Mouse (Mus musculus): Measurements from ENCODE around the gene Eif2b3.

The Eif2b3 gene

GRCm38 (mm10) chr4:117019206-117020134, at the start of gene Eif2b3:
TSS of gene Eif2b3 (plus strand) at chr4:117019402.
- DNase-seq = peak; percentile 93

DNA sequence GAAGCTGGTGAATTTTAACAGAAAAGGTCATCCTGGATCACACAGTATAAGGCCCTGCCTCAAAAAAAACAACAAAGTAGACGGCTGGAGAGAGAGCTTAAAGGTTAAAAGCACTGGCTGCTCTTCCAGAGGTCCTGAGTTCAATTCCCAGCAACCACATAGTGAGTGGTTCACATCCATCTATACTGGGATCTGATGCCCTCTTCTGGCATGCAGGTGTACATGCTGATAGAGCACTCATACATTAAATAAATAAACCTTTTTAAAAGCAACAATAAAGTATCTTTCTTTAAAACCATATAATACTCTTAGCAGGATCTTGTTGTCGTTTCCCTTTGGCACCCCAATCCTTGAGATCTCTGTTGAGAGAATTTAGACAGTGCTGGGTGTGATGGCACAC, 42.7 kb upstream of the Eif2b3 start:
- no peak for DNase-seq

GRCm38 (mm10) chr4:116985681-116986080, 33.5 kb upstream of the Eif2b3 start:
- DNase-seq = no peak

- peak; percentile 80 for DNase-seq
These were observed 32.6 kb upstream of the Eif2b3 start for GRCm38 (mm10) chr4:116986400-116987121.

GRCm38 (mm10) chr4:116987122-116987456, 32.1 kb upstream of the Eif2b3 start:
- no peak for DNase-seq

DNA sequence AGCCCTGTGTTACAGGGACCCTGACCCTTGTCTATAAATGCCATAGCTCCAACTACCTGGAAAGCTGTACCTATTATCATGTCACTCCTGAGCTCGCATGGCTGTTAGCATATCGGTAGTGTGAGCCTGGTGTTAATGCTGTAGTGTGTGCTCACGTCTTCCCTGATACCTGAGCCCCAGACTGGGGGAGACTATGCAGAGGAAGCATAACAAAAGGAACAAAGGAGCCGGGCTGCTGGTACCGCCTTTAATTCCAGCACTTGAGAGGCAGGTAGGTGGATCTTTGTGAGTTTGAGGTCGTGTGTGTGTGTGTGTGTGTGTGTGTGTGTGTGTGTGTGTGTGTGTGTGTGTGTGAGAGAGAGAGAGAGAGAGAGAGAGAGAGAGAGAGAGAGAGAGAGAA, 29.5 kb upstream of the Eif2b3 start:
- no peak for DNase-seq

- DNase-seq = peak; percentile 88
These were observed 27.8 kb upstream of the Eif2b3 start for GRCm38 (mm10) chr4:116991366-116991765.

- DNase-seq = peak; percentile 96
These were observed 25.3 kb upstream of the Eif2b3 start, which contains the start of gene Urod for GRCm38 (mm10) chr4:116993672-116994621. TSS of gene Urod (minus strand) at chr4:116994413.

DNA sequence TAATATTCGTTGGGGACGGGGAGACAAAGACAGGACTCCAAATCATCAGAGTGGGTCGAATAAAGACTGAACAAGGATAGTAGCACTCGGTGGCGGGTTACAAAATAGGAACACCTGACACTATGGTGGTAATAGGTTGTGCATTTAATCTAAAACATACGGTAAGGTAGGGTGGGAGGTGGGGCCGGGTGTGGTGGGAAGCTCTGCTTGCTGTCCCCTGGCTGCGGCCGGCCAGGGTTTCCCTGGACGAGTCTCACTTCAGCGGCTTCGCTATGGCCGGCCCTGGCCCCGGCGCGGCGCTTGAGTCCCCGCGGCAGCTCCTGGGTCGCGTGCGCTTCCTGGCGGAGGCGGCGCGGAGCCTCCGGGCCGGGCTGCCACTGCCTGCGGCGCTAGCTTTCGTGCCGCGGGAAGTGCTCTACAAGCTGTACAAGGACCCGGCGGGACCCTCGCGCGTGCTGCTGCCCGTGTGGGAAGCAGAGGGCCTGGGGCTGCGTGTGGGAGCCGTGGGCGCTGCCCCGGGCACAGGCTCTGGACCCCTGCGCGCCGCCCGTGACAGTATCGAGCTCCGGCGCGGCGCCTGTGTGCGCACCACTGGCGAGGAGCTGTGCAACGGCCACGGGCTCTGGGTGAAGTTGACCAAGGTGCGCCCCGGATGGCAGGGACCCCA, 23.9 kb upstream of the Eif2b3 start, which contains the start of gene Hectd3:
Hectd3 (plus strand) TSS at position 187 of the 667 bp plus-strand sequence.
- peak; percentile 75 for DNase-seq

- peak; percentile 68 for DNase-seq
These were observed 23.4 kb upstream of the Eif2b3 start for GRCm38 (mm10) chr4:116995798-116996135.

GRCm38 (mm10) chr4:116999513-117000154, 19.6 kb upstream of the Eif2b3 start:
- DNase-seq = no peak

- no peak for DNase-seq
These were observed 17.2 kb upstream of the Eif2b3 start for GRCm38 (mm10) chr4:117001957-117002356.

DNA sequence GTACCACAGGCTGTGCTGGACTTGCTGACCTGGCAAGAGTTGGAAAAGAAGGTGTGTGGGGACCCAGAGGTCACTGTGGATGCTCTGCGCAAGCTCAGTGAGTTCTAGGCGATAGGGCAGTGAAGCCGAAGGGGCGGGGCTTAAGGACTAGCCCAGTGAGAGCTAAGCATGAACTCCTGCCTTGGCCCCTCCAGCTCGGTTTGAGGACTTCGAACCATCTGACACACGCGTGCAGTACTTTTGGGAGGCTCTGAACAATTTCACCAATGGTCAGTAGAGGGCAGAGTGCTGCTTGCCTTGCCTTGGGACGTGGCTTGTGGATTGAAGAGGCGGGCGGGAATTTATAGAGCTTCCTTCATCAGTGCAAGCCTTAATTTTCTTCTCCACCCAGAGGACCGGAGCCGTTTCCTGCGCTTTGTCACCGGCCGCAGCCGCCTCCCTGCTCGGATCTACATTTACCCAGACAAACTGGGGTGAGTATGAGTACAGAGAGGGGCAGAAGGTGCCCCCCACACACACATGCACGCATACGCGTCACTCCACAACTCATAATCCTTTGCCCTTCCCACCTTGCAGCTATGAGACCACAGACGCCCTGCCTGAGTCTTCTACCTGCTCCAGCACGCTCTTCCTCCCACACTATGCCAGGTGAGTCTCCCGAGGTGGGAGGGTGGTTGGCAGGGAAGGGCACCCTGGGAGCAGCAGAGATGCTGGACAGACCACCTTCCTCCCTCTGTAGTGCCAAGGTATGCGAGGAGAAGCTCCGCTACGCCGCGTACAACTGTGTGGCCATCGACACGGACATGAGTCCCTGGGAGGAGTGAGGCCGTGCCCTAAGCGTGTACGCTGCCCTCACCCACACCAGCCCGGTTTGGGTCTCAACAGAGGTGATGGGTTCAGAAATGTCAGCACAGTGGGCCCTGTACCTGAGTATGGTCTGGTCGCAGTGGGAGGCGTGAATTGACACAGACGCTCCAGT, 16.4 kb upstream of the Eif2b3 start:
- peak; percentile 45 for DNase-seq

GRCm38 (mm10) chr4:117004649-117005048, 14.6 kb upstream of the Eif2b3 start:
- DNase-seq = no peak

DNA sequence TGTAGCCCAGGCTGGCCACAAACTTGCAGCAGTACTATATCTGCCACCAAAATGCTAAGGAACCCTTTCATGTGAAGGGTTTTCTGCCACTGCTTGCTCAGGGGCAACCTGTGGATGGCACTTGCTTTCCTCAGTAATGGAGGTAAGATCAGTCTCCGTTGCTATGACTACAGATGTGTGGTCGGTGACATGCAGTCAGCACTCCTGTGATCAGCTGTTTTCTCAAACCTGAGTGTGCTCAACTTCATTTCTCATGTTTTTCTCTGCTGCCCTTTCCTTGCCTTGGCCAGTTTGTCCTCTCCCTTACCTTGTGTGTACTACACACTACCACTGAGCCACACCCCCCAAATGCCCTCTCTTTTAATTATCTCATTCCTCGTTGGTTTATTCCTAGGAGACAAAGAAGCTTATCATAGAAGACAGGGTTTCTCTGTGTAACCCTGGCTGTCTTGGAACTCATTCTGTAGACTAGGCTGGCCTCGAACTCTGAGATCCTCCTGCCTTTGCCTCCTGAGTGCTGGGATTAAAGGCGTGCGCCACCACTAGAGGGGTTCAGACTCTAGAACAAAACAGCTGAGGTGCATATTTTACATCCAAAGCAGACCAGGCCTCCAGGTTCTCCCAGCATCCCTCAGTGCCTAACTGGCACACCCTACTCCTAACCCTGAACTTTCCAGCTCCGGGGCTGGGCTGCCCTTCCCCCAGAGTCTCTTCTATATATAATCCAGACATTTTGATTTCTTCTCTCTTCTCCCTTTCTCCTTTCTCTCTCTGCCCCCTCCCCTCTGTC, 13.4 kb upstream of the Eif2b3 start:
- DNase-seq = no peak

GRCm38 (mm10) chr4:117007058-117007457, 12.1 kb upstream of the Eif2b3 start:
- DNase-seq = no peak

DNA sequence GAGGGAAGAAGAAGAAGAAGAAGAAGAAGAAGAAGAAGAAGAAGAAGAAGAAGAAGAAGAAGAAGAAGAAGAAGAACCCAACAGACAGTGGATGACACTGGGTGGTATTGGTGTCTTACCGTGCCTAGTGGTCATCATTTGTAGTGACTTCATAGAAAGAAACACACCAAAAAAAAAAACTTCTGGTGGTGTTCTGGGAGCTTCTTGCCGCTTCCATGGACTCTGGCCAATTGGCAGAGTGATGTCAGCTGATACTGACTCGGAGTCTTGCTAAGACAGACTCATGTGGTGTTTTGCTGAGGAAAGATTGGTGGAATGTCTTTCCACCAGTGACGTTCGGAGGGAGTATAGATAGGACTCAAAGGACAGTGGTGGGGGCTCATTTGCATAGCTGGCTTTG, 9.0 kb upstream of the Eif2b3 start:
- DNase-seq = no peak

- DNase-seq = no peak
These were observed 5.6 kb upstream of the Eif2b3 start for GRCm38 (mm10) chr4:117013596-117013995.

DNA sequence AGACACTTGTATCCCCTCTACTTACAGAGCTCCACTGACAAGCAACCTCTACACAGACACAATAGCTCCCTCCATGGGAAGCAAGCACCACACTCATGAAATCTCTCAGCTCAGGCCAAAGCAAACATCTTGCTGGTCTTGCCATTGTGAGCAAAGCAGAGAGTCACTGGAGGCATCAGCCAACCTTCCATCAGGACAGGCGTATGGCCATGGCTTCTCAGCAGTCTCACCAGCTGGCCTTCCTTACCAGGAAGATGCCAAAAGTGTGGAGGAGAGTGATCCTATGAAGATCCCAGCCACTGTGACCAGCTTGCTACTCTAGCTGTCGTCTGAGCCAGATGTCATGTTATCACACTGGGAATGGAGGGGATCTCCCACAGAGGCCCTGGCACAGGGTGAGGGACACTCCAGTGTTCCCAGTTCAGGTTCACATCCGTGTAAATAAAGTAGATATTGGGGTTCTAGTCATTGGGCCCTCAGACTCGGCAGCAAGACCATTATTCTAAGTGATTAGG, 4.2 kb upstream of the Eif2b3 start:
- no peak for DNase-seq
